Mouse (Mus musculus) left cerebral cortex, adult 18-20 months (tissue): ENCODE measurements around the gene Adamts12. TPM values are rescaled to one million over a fixed set of nuclear protein-coding genes. Genes with fewer than 3 reads are reported as not detected.

Experiments
- DNase-seq, 2 experiments: peaks; one replicate each; pipeline ENCODE4 v3.0.0; 2021 to 2022; ENCODE audit warnings: low spot score in 2 of 2, mixed read lengths in 1 of 2
- total RNA-seq, 2 experiments: library from RNA; stranded (reverse); gene quantifications; 2 replicates each; pipeline ENCODE4 v1.2.3; 2021

Gene Adamts12
- total RNA-seq, 2 experiments from 2014 or later = 0.19 to 0.28 TPM

- no peak for DNase-seq
Measured at GRCm38 (mm10) chr15:11392903-11393302, 328.3 kb downstream of the Adamts12 start.

GRCm38 (mm10) chr15:11396421-11396820 lies 331.8 kb downstream of the Adamts12 start:
- DNase-seq = no peak

Other genes starting within 250 kb of the Adamts12 start
- gene C1qtnf3, start 112.5 kb upstream of the Adamts12 start, total RNA-seq = not detected
- 10 to 100 TPM; 11.6 to 12.4 TPM for gene Amacr, start 83.0 kb upstream of the Adamts12 start, total RNA-seq
- under 1 TPM in 1 of 2 experiments, not detected in 1; 0.12 TPM for gene Slc45a2, start 64.1 kb upstream of the Adamts12 start, total RNA-seq
- gene Rxfp3, start 26.8 kb upstream of the Adamts12 start, total RNA-seq = 1 to 10 TPM; 2.5 to 3.6 TPM